Mouse (Mus musculus) liver, embryonic 14 days (tissue): ENCODE data around the gene Hsd17b14. TPM values are rescaled to one million over a fixed set of nuclear protein-coding genes. Genes with fewer than 3 reads are reported as not detected.

Experiments
- polyA plus RNA-seq: library from polyadenylated mRNA; depleted of rRNA; stranded (reverse); fragments of >200 nt; gene quantifications from 2 replicates; pipeline ENCODE4 v1.2.3, GENCODE M21; 2012; rRNA removed

The Hsd17b14 gene
- polyA plus RNA-seq: 1.1 and 1.7 TPM in 2 replicates

DNA sequence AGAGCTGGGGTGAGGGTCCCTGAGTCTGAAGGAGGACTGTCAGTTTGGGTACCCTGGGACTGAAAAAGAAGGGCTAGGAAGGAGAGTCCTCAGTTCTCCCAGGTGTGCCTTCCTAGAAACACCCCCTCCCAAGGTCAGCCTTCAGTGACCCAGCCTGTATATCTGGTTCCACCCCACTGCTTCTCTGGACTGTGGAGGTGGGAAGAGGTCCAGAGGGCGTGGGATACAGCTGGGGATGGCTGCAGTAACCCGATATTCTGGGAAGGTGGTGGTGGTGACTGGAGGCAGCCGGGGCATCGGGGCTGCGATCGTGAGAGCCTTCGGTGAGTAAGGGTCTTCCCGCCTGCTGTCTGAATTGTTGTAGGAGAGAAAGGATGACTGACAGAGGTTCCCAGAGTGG, at the start of gene Hsd17b14:
Gene Hsd17b14, plus strand, starts transcription at position 150 of the 400 bp plus-strand sequence.

DNA sequence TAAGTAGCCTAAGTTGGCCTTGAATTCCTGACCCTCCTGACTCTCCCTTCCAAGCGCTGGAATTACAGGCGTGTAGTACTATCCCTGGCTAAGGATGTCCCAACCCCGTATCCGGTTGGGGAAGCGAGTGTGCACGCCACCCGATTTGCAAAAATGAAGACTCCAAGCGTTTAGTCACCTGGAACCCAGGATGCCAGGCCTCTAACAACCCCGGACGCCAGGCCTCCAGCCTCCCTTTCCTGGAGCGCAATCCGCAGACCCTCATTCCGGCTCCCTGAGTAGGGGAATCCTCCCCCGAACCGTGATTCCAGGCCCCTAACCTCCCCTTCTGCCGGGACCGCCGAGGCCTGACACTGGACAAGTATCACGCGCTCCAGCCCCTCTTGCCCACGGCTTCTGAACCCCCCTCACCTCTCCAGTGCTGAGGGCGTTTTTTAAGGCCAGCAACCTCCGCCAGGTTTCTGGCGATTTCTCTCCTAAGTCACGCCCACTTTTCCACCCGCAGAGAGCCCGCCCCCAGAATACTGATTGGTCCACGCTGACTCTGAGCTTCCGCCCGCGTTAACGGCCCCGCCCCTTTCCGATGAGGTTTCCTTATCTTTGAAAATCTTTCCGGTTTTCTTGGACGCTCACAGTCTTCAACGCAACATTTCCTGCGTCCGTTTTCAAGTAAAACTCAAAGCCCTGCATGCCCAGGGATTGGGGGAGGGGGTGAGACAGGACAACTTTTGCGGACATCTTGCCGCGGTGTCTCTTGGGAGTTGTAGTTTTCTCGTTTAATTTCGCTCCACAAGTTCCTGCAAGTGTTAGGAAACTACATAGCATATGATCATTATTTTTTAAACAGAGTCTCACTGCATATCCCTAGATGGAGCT, 44.5 kb upstream of the Hsd17b14 start, which contains the start of gene Nucb1:
Gene Nucb1, minus strand, starts transcription at position 495 of the 876 bp plus-strand sequence.

DNA sequence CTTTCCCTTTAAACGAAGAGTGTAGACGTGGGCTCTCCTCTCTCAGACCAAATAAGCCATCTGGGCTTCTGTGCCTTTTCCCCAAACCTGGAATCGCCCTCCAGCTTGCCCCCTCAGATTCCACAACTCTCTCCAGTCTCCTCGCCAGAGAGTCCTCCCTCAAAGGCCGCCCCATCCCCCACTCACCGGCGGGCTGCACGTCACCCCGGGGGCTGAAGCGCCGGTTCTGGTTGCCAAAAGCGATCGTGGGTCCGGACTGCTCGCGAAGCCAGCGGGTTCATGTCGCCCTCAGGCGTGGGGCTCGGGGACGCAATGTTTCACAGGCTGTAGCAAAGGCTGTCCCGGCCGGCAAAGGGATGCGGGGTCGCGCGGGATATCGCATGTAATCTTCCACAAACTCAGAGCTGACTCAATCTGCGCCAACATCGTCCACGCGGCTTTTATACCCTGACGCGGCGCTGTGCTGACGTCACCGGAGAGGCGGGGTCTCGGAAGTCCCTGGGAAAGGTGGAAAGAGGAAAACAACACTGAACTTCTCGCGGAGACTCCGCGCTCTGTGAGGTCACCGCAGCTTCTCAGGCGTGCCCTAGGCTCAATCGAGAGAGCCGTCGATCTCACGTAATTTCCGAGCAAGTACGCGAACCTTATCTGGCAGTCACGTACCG, 28.8 kb upstream of the Hsd17b14 start, which contains the start of the genes Ppp1r15a and Plekha4:
Gene Ppp1r15a, minus strand, starts transcription at position 460 of the 665 bp plus-strand sequence.
Gene Plekha4, plus strand, starts transcription at position 522 of the 665 bp plus-strand sequence.

DNA sequence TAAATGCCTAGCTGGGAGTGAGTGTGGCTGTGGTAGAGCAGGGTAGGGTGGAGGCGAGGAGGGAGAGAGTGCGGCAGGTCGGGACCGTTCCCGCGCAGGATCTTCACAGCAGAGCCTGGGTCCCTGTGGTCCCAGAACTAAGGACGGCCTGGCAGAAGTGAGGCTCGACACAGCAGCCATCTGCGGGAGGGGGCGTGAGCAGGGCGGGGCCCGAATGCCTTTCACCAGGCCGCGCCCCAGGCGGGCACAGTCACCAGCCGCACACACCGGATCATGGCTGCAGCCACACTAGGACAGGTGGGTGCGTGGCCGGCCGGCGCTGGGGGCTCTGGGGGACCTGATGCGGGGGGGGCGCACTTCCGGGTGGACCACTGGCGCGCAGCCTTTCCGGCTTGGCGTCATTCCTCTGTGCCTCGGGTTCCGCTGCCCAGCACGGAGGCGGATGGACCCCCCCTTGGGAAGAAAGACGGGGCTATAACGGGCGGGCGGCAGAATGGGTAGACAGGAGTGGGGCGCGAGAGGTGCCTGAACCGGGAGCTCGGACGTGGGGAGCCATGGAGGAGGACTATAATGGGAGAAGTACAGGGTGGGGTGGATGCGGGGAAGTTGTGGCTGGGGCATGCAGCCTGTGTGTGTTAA, 15.5 kb downstream of the Hsd17b14 start, which contains the start of gene Bcat2:
Gene Bcat2, plus strand, starts transcription at position 51 of the 639 bp plus-strand sequence.

DNA sequence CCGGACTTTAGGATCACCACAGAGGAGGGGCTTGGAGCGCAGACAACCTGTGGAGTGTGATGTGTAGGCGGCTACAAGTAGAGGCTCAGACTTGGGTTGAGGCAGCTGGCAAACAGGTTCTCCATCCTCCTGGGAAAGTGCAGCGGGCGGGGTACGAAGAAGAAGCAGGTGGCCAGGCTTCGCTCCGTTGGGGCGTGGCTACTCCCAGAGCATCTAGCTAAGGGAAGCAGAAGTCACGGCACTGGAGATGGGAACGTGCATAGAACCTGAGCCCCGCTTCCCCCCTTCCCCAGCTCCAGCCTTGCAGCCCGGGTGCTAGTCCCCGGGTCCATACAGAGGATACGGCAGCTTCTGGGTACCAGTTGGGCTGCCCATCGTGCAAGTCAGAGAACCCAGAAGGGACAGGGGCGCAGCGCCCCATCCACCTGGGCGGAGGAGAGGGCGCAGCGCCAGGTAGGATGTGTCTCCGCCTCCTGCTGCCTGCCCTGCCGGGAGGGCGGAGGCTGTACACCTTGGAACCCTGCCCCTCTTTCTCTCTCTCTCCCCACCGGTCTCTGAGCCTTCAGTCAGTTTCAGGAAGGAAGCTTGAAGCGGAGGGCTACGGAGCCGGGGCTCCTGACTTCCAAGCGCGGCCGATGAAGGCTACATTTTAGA, 62.5 kb downstream of the Hsd17b14 start, which contains the start of gene Fut1:
Gene Fut1, plus strand, starts transcription at position 248 of the 654 bp plus-strand sequence.

Other genes starting within 250 kb of the Hsd17b14 start
- 0.95 and 1.2 TPM in 2 replicates for gene Trpm4, start 221.1 kb upstream of the Hsd17b14 start, polyA plus RNA-seq
- gene Hrc, start 219.6 kb upstream of the Hsd17b14 start, polyA plus RNA-seq: 0.06 and 0.76 TPM in 2 replicates
- gene Ppfia3, start 187.9 kb upstream of the Hsd17b14 start, polyA plus RNA-seq: 0.18 and 0.20 TPM in 2 replicates
- gene Lin7b, start 184.3 kb upstream of the Hsd17b14 start, polyA plus RNA-seq: 0.31 and 0.34 TPM in 2 replicates
- 208 and 214 TPM in 2 replicates for gene Snrnp70, start 159.2 kb upstream of the Hsd17b14 start, polyA plus RNA-seq
- gene Kcna7, start 149.2 kb upstream of the Hsd17b14 start, polyA plus RNA-seq: 0.01 TPM in 1 of 2 replicates, not detected in the other
- 0.17 and 0.23 TPM in 2 replicates for gene Ntf5, start 141.2 kb upstream of the Hsd17b14 start, polyA plus RNA-seq
- gene Lhb, start 134.1 kb upstream of the Hsd17b14 start, polyA plus RNA-seq: not detected in 2 replicates
- 2.8 and 2.9 TPM in 2 replicates for gene Gys1, start 120.0 kb upstream of the Hsd17b14 start, polyA plus RNA-seq
- 66.7 and 69.1 TPM in 2 replicates for gene Ruvbl2, start 116.8 kb upstream of the Hsd17b14 start, polyA plus RNA-seq
- 1,332 and 1,795 TPM in 2 replicates for gene Ftl1, start 95.0 kb upstream of the Hsd17b14 start, polyA plus RNA-seq
- gene Bax, start 88.0 kb upstream of the Hsd17b14 start, polyA plus RNA-seq: 52.2 and 58.7 TPM in 2 replicates
- 0.18 and 0.29 TPM in 2 replicates for gene Tulp2, start 73.0 kb upstream of the Hsd17b14 start, polyA plus RNA-seq
- 0.06 TPM in 1 of 2 replicates, not detected in the other for gene Gm45808, start 68.1 kb upstream of the Hsd17b14 start, polyA plus RNA-seq
- gene Dhdh, start 66.1 kb upstream of the Hsd17b14 start, polyA plus RNA-seq: 2.0 and 2.2 TPM in 2 replicates
- gene Nucb1, start 44.5 kb upstream of the Hsd17b14 start, polyA plus RNA-seq: 55.1 and 58.3 TPM in 2 replicates
- 112 and 129 TPM in 2 replicates for gene Ppp1r15a, start 28.6 kb upstream of the Hsd17b14 start, polyA plus RNA-seq
- 0.75 and 0.86 TPM in 2 replicates for gene Plekha4, start 28.6 kb upstream of the Hsd17b14 start, polyA plus RNA-seq
- 35.6 and 40.6 TPM in 2 replicates for gene Bcat2, start 15.3 kb downstream of the Hsd17b14 start, polyA plus RNA-seq
- not detected in 2 replicates for gene Fgf21, start 60.6 kb downstream of the Hsd17b14 start, polyA plus RNA-seq
- 0.01 TPM in 1 of 2 replicates, not detected in the other for gene Fut1, start 62.4 kb downstream of the Hsd17b14 start, polyA plus RNA-seq
- 0.09 and 0.10 TPM in 2 replicates for gene Izumo1, start 66.9 kb downstream of the Hsd17b14 start, polyA plus RNA-seq
- 2.0 and 2.2 TPM in 2 replicates for gene Rasip1, start 72.6 kb downstream of the Hsd17b14 start, polyA plus RNA-seq
- gene Mamstr, start 85.1 kb downstream of the Hsd17b14 start, polyA plus RNA-seq: 0.37 and 0.43 TPM in 2 replicates
- not detected in 2 replicates for gene Fut2, start 111.5 kb downstream of the Hsd17b14 start, polyA plus RNA-seq
- gene Ntn5, start 129.1 kb downstream of the Hsd17b14 start, polyA plus RNA-seq: not detected in 2 replicates
- 0.02 TPM in 1 of 2 replicates, not detected in the other for gene Sec1, start 139.5 kb downstream of the Hsd17b14 start, polyA plus RNA-seq
- gene Car11, start 144.9 kb downstream of the Hsd17b14 start, polyA plus RNA-seq: 0.14 and 0.37 TPM in 2 replicates
- gene Dbp, start 150.2 kb downstream of the Hsd17b14 start, polyA plus RNA-seq: 0.67 TPM in 2 replicates
- 524 and 540 TPM in 2 replicates for gene Rpl18, start 160.6 kb downstream of the Hsd17b14 start, polyA plus RNA-seq
- gene Sphk2, start 163.1 kb downstream of the Hsd17b14 start, polyA plus RNA-seq: 6.3 and 7.1 TPM in 2 replicates
- 0.21 and 0.32 TPM in 2 replicates for gene Fam83e, start 166.3 kb downstream of the Hsd17b14 start, polyA plus RNA-seq
- gene Spaca4, start 170.9 kb downstream of the Hsd17b14 start, polyA plus RNA-seq: not detected in 2 replicates
- gene Lmtk3, start 228.8 kb downstream of the Hsd17b14 start, polyA plus RNA-seq: 0.13 and 0.24 TPM in 2 replicates
- 0.22 and 0.28 TPM in 2 replicates for gene Sult2b1, start 229.8 kb downstream of the Hsd17b14 start, polyA plus RNA-seq